ENCODE assay signal across 8 mouse cellular contexts in the genomic region with DNA sequence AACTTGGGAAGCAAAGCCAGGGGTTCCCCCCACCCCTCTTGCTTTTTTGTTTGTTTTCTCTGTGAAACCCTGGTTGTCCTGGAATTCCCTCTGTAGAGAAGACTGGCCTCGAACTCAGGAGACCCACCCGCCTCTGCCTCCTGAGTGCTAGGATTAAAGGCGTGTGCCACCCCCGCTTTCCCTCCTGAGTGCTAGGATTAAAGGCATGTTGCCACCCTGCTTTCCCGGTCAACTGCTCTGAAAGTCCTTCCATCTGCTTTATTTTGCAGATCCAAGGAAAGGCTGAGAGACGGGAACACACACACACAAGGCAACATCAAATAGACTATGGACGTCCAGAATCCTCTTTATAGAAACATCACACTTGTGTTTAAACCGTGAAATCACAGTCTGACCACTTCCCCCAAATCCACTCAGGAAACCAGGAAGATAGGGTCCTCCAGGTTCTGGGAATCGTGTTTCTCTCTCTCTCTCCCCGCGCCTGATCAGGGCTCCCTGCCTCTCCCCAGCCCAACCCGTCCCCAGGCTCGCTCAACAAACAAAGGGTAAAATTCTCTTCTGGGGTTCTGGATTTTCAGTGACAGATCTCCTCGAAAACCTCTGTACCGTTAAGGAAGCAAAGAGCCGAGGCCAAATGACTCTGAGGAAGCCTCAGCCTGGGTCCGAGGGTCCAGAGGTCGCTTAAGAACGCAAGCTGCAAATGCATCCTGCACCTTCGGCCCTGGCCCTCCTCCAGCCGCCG. TPM values are rescaled to one million over a fixed set of nuclear protein-coding genes. Genes with fewer than 3 reads are reported as not detected.
DNase-seq lines count a peak whose midpoint lies in the region; ATAC-seq and TF ChIP-seq lines count a peak whose summit lies in the region.

No protein-coding gene starts in this region.

- H3K27ac ChIP-seq in heart, embryonic 12.5 days (ENCODE audit: poor library complexity, severe bottlenecking), result peak overlapping the region; percentile 71
- 0 out of 2 replicates have a peak overlapping the region, but pooled peaks have one; percentile 26 for H3K27ac ChIP-seq in MEL (ENCODE audit: control insufficient read depth, low read depth, low read length)
- H3K27ac ChIP-seq in forebrain, embryonic 15.5 days (replicated peaks), result peak overlapping the region; percentile 99
- H3K27ac ChIP-seq in liver, embryonic 16.5 days (ENCODE audit: low read length), result peak overlapping the region; percentile 100

- TF ChIP-seq POLR2A in MEL (IDR thresholded peaks at IDR 0.05; ENCODE audit: control insufficient read depth in 1 of 2, insufficient read depth in 1 of 2, low read depth in 1 of 2, low read length in 2 of 2, poor library complexity in 1 of 2), result no peak

- peak overlapping the region; percentile 84 for H3K4me2 ChIP-seq in heart, embryonic 12.5 days
- H3K4me2 ChIP-seq in forebrain, embryonic 15.5 days (replicated peaks), result peak overlapping the region; percentile 59
- H3K4me2 ChIP-seq in liver, embryonic 16.5 days (ENCODE audit: low read depth, low read length), result peak overlapping the region; percentile 89

- TF ChIP-seq EP300 in MEL (IDR thresholded peaks at IDR 0.05; ENCODE audit: low read depth in 1 of 2, low read length in 2 of 2), result no peak

- H3K4me3 ChIP-seq in heart, embryonic 12.5 days, result peak overlapping the region; percentile 80
- H3K4me3 ChIP-seq in MEL (ENCODE audit: control insufficient read depth in 1 of 2, insufficient read depth in 1 of 2, low read depth in 2 of 2, low read length in 2 of 2), result peak overlapping the region; percentile 64 to 80
- peak overlapping the region; percentile 96 for H3K4me3 ChIP-seq in forebrain, embryonic 15.5 days
- H3K4me3 ChIP-seq in liver, embryonic 16.5 days (ENCODE audit: low read depth, low read length), result peak overlapping the region; percentile 95

- TF ChIP-seq RAD21 in MEL (IDR thresholded peaks at IDR 0.05; ENCODE audit: low read depth, low read length), result no peak

- DNase-seq in heart, postnatal 25 days (ENCODE audit: low spot score), result no peak
- no peak for DNase-seq in MEL (ENCODE audit: low read depth, low spot score)
- no peak for DNase-seq in gastrocnemius, postnatal 10 days
- no peak for DNase-seq in right cerebral cortex, postnatal 14 days
- DNase-seq in spleen, postnatal 10 days (ENCODE audit: low spot score in 2 of 2), result no peak

- 19% methylated on average over 22 of the region's 22 CpGs for WGBS in heart, embryonic 12.5 days
- 17% methylated on average over 22 of the region's 22 CpGs for WGBS in forebrain, embryonic 15.5 days
- WGBS in liver, embryonic 16.5 days (ENCODE audit: insufficient replicate concordance), result 17% methylated on average over 21 of the region's 22 CpGs

- H3K36me3 ChIP-seq in heart, embryonic 12.5 days, result peaks cover 16% of the 10 kb centered on the region
- peaks cover 5 to 6% of the 10 kb centered on the region in 2 experiments; a peak in 3 of 4 replicates for H3K36me3 ChIP-seq in MEL (ENCODE audit: control insufficient read depth in 1 of 2, insufficient read depth in 2 of 2, low read length in 2 of 2)
- H3K36me3 ChIP-seq in forebrain, embryonic 15.5 days, result peaks cover 12% of the 10 kb centered on the region
- peaks cover 16% of the 10 kb centered on the region for H3K36me3 ChIP-seq in liver, embryonic 16.5 days (ENCODE audit: control insufficient read depth, insufficient read depth)

- no peaks in the 10 kb centered on the region for H3K9me3 ChIP-seq in heart, embryonic 12.5 days (replicated peaks)
- no peaks in the 10 kb centered on the region for H3K9me3 ChIP-seq in MEL (replicated peaks; ENCODE audit: insufficient read depth, low read length)
- H3K9me3 ChIP-seq in forebrain, embryonic 15.5 days, result no peaks in the 10 kb centered on the region
- no peaks in the 10 kb centered on the region for H3K9me3 ChIP-seq in liver, embryonic 16.5 days (replicated peaks; ENCODE audit: control insufficient read depth, low read length)

- H3K79me2 ChIP-seq in MEL (ENCODE audit: control insufficient read depth, insufficient read depth, low read length, poor library complexity), result peaks cover 15% of the 10 kb centered on the region

- peaks cover 20% of the 10 kb centered on the region for H3K4me1 ChIP-seq in heart, embryonic 12.5 days (replicated peaks)
- peaks cover 0 to 10% of the 10 kb centered on the region in 2 experiments; a peak in 2 of 4 replicates for H3K4me1 ChIP-seq in MEL (ENCODE audit: control insufficient read depth in 1 of 2, insufficient read depth in 2 of 2, low read length in 2 of 2)
- peaks cover 48% of the 10 kb centered on the region for H3K4me1 ChIP-seq in forebrain, embryonic 15.5 days
- H3K4me1 ChIP-seq in liver, embryonic 16.5 days (ENCODE audit: control insufficient read depth, low read depth, low read length), result peaks cover 33% of the 10 kb centered on the region

- no peak for TF ChIP-seq CTCF in MEL (IDR thresholded peaks at IDR 0.05 in 2 of 3, conservative IDR thresholded peaks at IDR 0.05 in 1 of 3; ENCODE audit: control insufficient read depth in 1 of 3, insufficient read depth in 1 of 3, low read depth in 2 of 3, low read length in 3 of 3, poor library complexity in 1 of 3, severe bottlenecking in 1 of 3)

- H3K27me3 ChIP-seq in heart, embryonic 12.5 days (replicated peaks), result peaks cover 4% of the 10 kb centered on the region; the same call in 1 of the 2 replicates
- no peaks in the 10 kb centered on the region for H3K27me3 ChIP-seq in MEL (ENCODE audit: control insufficient read depth in 1 of 2, insufficient read depth in 2 of 2, low read length in 2 of 2)
- no peaks in the 10 kb centered on the region for H3K27me3 ChIP-seq in forebrain, embryonic 15.5 days
- no peaks in the 10 kb centered on the region for H3K27me3 ChIP-seq in liver, embryonic 16.5 days (ENCODE audit: control insufficient read depth, insufficient read depth, low read depth, low read length)

- H3K9ac ChIP-seq in heart, embryonic 12.5 days, result peak overlapping the region; percentile 70
- H3K9ac ChIP-seq in MEL (ENCODE audit: control insufficient read depth, low read depth, low read length, poor library complexity, severe bottlenecking), result peak overlapping the region; percentile 63
- peak overlapping the region; percentile 95 for H3K9ac ChIP-seq in forebrain, embryonic 15.5 days (replicated peaks)
- H3K9ac ChIP-seq in liver, embryonic 16.5 days (ENCODE audit: low read depth, low read length), result peak overlapping the region; percentile 97

- ATAC-seq in heart, embryonic 12.5 days (ENCODE audit: insufficient number of reproducible peaks, low FRiP score), result no peak; the same call in 1 of the 2 replicates
- peak; percentile 59 for ATAC-seq in forebrain, embryonic 15.5 days (replicated peaks)
- no peak for ATAC-seq in liver, embryonic 16.5 days (ENCODE audit: low read depth)

- intact Hi-C loops in heart, postnatal 25 days (cut with DNase I), result no loop called here

RNA-seq across cellular contexts. Expression of a gene that starts 0.6 kb away (rescaled TPM):
- 55.2 and 58.4 TPM in 2 replicates for polyA plus RNA-seq in heart, embryonic 12.5 days (2016; fragmentation: Nextera tagmentation; extraction: Ambion mirVana)
- total RNA-seq in heart, postnatal 25 days (2021), result 100 to 1,000 TPM; 349 to 403 TPM
- total RNA-seq in MEL (2012; rRNA removed), result 46.1 and 47.2 TPM in 2 replicates
- polyA plus RNA-seq in MEL (2012; ENCODE audit: insufficient read depth in 1 of 2, insufficient read length in 2 of 2, low read depth in 1 of 2, low replicate concordance in 2 of 2, missing spikeins in 1 of 2), result 10 to 100 TPM in 1 of 2 experiments, not detected in 1; 81.1 TPM
- 121 and 133 TPM in 2 replicates for polyA plus RNA-seq in forebrain, embryonic 15.5 days (2015; fragmentation: Nextera tagmentation; extraction: Ambion mirVana)
- polyA plus RNA-seq in liver, embryonic 16.5 days (2015; fragmentation: Nextera tagmentation; extraction: Ambion mirVana), result 143 and 144 TPM in 2 replicates
- 100 to 1,000 TPM in 1 of 2 experiments, 10 to 100 TPM in 1; 90.2 to 146 TPM for total RNA-seq in gastrocnemius, postnatal 10 days (2021)

RNA-seq across cellular contexts. Expression of a gene that starts 0.9 kb away (rescaled TPM):
- polyA plus RNA-seq in heart, embryonic 12.5 days (2016; fragmentation: Nextera tagmentation; extraction: Ambion mirVana), result 0.15 and 0.31 TPM in 2 replicates
- total RNA-seq in heart, postnatal 25 days (2021), result under 1 TPM; 0.73 to 0.87 TPM
- 0.07 and 0.08 TPM in 2 replicates for total RNA-seq in MEL (2012; rRNA removed)
- polyA plus RNA-seq in MEL (2012; ENCODE audit: insufficient read depth in 1 of 2, insufficient read length in 2 of 2, low read depth in 1 of 2, low replicate concordance in 2 of 2, missing spikeins in 1 of 2), result under 1 TPM in 1 of 2 experiments, not detected in 1; 0.22 TPM
- polyA plus RNA-seq in forebrain, embryonic 15.5 days (2015; fragmentation: Nextera tagmentation; extraction: Ambion mirVana), result 2.2 and 2.5 TPM in 2 replicates
- polyA plus RNA-seq in liver, embryonic 16.5 days (2015; fragmentation: Nextera tagmentation; extraction: Ambion mirVana), result 0.40 and 0.58 TPM in 2 replicates
- total RNA-seq in gastrocnemius, postnatal 10 days (2021), result under 1 TPM; 0.65 to 0.75 TPM

RNA-seq across cellular contexts. Expression of a gene that starts 7.6 kb away (rescaled TPM):
- polyA plus RNA-seq in heart, embryonic 12.5 days (2016; fragmentation: Nextera tagmentation; extraction: Ambion mirVana), result not detected in 2 replicates
- not detected for total RNA-seq in heart, postnatal 25 days (2021)
- total RNA-seq in MEL (2012; rRNA removed), result not detected in 2 replicates
- polyA plus RNA-seq in MEL (2012; ENCODE audit: insufficient read depth in 1 of 2, insufficient read length in 2 of 2, low read depth in 1 of 2, low replicate concordance in 2 of 2, missing spikeins in 1 of 2), result not detected
- 0.15 TPM in 1 of 2 replicates, not detected in the other for polyA plus RNA-seq in forebrain, embryonic 15.5 days (2015; fragmentation: Nextera tagmentation; extraction: Ambion mirVana)
- polyA plus RNA-seq in liver, embryonic 16.5 days (2015; fragmentation: Nextera tagmentation; extraction: Ambion mirVana), result 0.06 TPM in 1 of 2 replicates, not detected in the other
- total RNA-seq in gastrocnemius, postnatal 10 days (2021), result not detected

RNA-seq across cellular contexts. Expression of a gene that starts 25.0 kb away (rescaled TPM):
- polyA plus RNA-seq in heart, embryonic 12.5 days (2016; fragmentation: Nextera tagmentation; extraction: Ambion mirVana), result 0.13 TPM in 1 of 2 replicates, not detected in the other
- total RNA-seq in heart, postnatal 25 days (2021), result not detected
- total RNA-seq in MEL (2012; rRNA removed), result 0.10 TPM in 1 of 2 replicates, not detected in the other
- under 1 TPM in 1 of 2 experiments, not detected in 1; 0.50 TPM for polyA plus RNA-seq in MEL (2012; ENCODE audit: insufficient read depth in 1 of 2, insufficient read length in 2 of 2, low read depth in 1 of 2, low replicate concordance in 2 of 2, missing spikeins in 1 of 2)
- polyA plus RNA-seq in forebrain, embryonic 15.5 days (2015; fragmentation: Nextera tagmentation; extraction: Ambion mirVana), result 1.7 and 2.3 TPM in 2 replicates
- 0.08 and 0.09 TPM in 2 replicates for polyA plus RNA-seq in liver, embryonic 16.5 days (2015; fragmentation: Nextera tagmentation; extraction: Ambion mirVana)
- total RNA-seq in gastrocnemius, postnatal 10 days (2021), result not detected

RNA-seq across cellular contexts. Expression of a gene that starts 55.2 kb away (rescaled TPM):
- not detected in 2 replicates for polyA plus RNA-seq in heart, embryonic 12.5 days (2016; fragmentation: Nextera tagmentation; extraction: Ambion mirVana)
- under 1 TPM in 1 of 2 experiments, not detected in 1; 0.11 TPM for total RNA-seq in heart, postnatal 25 days (2021)
- not detected in 2 replicates for total RNA-seq in MEL (2012; rRNA removed)
- not detected for polyA plus RNA-seq in MEL (2012; ENCODE audit: insufficient read depth in 1 of 2, insufficient read length in 2 of 2, low read depth in 1 of 2, low replicate concordance in 2 of 2, missing spikeins in 1 of 2)
- 0.18 and 0.36 TPM in 2 replicates for polyA plus RNA-seq in forebrain, embryonic 15.5 days (2015; fragmentation: Nextera tagmentation; extraction: Ambion mirVana)
- 0.04 TPM in 1 of 2 replicates, not detected in the other for polyA plus RNA-seq in liver, embryonic 16.5 days (2015; fragmentation: Nextera tagmentation; extraction: Ambion mirVana)
- total RNA-seq in gastrocnemius, postnatal 10 days (2021), result not detected

Comparison
In these comparisons a context has a peak if more than half of its experiments do, and no peak if none do; other contexts are left out.
1. H3K27ac ChIP-seq: peak in every context shown above with its lines; median percentile 100 in liver, embryonic 16.5 days; 99 in forebrain, embryonic 15.5 days; 71 in heart, embryonic 12.5 days; 26 in MEL.